Mouse (Mus musculus) neural tube, embryonic 11.5 days (tissue): ENCODE measurements around the gene Gbp7. TPM values are rescaled to one million over a fixed set of nuclear protein-coding genes. Genes with fewer than 3 reads are reported as not detected.
"Not testable (repeated sequence)": the region's sequence is repeated elsewhere in the genome, so short reads cannot be mapped to it uniquely, and the experiment has no call there.

Experiments used
- ATAC-seq: fragments of 200-750 bp; cut with Nextera tagmentation; 2 replicates; pipeline ENCODE4 v1.8.0; 2017; ENCODE audit warnings: moderate number of reproducible peaks, mild to moderate bottlenecking, moderate TSS enrichment, moderate library complexity; ENCODE audit not compliant: insufficient read depth, low FRiP score, low TSS enrichment
- DNase-seq: peaks from one replicate; pipeline ENCODE4 v3.0.0-alpha.2; 2015; ENCODE audit warnings: low spot score
- H3K27ac ChIP-seq: fragments of 300-500 bp; sonication (generic); 2 replicates; pipeline ENCODE4 v1.5.1; 2014; ENCODE audit warnings: low read depth, mild to moderate bottlenecking, low read length
- H3K27me3 ChIP-seq: fragments of 300-500 bp; sonication (generic); 2 replicates; pipeline ENCODE4 v1.6.1; 2014; ENCODE audit warnings: mild to moderate bottlenecking, low read length, mixed read lengths; ENCODE audit not compliant: control insufficient read depth, insufficient read depth
- H3K36me3 ChIP-seq: fragments of 300-500 bp; sonication (generic); 2 replicates; pipeline ENCODE4 v1.6.1; 2014; ENCODE audit warnings: mild to moderate bottlenecking, low read length, moderate library complexity, mixed read lengths; ENCODE audit not compliant: control insufficient read depth, insufficient read depth
- H3K4me1 ChIP-seq: fragments of 300-500 bp; sonication (generic); 2 replicates; pipeline ENCODE4 v1.6.1; 2014; ENCODE audit warnings: low read length, mixed read lengths; ENCODE audit not compliant: control insufficient read depth, insufficient read depth
- H3K4me2 ChIP-seq: fragments of 300-500 bp; sonication (generic); 2 replicates; pipeline ENCODE4 v1.6.1; 2014; ENCODE audit warnings: low read depth, mild to moderate bottlenecking, moderate library complexity
- H3K4me3 ChIP-seq: fragments of 300-500 bp; sonication (generic); 2 replicates; pipeline ENCODE4 v1.5.1; 2014; ENCODE audit warnings: low read depth, low read length
- H3K9ac ChIP-seq: fragments of 300-500 bp; sonication (generic); 2 replicates; pipeline ENCODE4 v1.6.1; 2014; ENCODE audit warnings: mild to moderate bottlenecking, low read length
- H3K9me3 ChIP-seq: fragments of 300-500 bp; sonication (generic); 2 replicates; pipeline ENCODE4 v1.6.1; 2016; ENCODE audit warnings: low read length; ENCODE audit not compliant: control insufficient read depth
- WGBS: fragments of 180-500 bp; shearing (Covaris S2); extraction: QIAGEN DNeasy Blood & Tissue Kit; methylation state at CpG from one replicate; pipeline ENCODE4 v1.1.7; 2014; 5-methylcytosine and 5-hydroxymethylcytosine counted together
- polyA plus RNA-seq: library from polyadenylated mRNA; unstranded; fragments of >200 nt; fragmentation: Nextera tagmentation; extraction: Ambion mirVana; gene quantifications from 2 replicates; pipeline ENCODE4 v1.2.1, GENCODE M21; 2014

The Gbp7 gene
- polyA plus RNA-seq, 1 experiment from 2014 or later = 0.64 TPM

GRCm38 (mm10) chr3:142529597-142529996, 545 bp upstream of the Gbp7 start:
- Histone ChIP-seq H3K4me2 (peak overlapping the region; percentile 96), H3K9me3 (no peaks in the 10 kb centered on the region), H3K36me3 (no peaks in the 10 kb centered on the region), H3K4me1 (no peaks in the 10 kb centered on the region), H3K27me3 (no peaks in the 10 kb centered on the region), H3K4me3 (peak overlapping the region; percentile 50), H3K27ac (no peak overlapping the region), H3K9ac (no peak overlapping the region)
- WGBS = 72% methylated on average over 2 of the region's 2 CpGs
- DNase-seq (no peak), ATAC-seq (no peak)

GRCm38 (mm10) chr3:142531595-142531994, 1.5 kb downstream of the Gbp7 start:
- WGBS = 87% methylated on average over 3 of the region's 3 CpGs
- DNase-seq (no peak), ATAC-seq (no peak)
- Histone ChIP-seq H3K4me3 (no peak overlapping the region), H3K9me3 (no peaks in the 10 kb centered on the region), H3K4me1 (no peaks in the 10 kb centered on the region), H3K9ac (no peak overlapping the region), H3K27me3 (no peaks in the 10 kb centered on the region), H3K27ac (no peak overlapping the region), H3K36me3 (no peaks in the 10 kb centered on the region), H3K4me2 (no peak overlapping the region)

GRCm38 (mm10) chr3:142533185-142533584, 3.0 kb downstream of the Gbp7 start:
- Histone ChIP-seq H3K36me3 (no peaks in the 10 kb centered on the region), H3K4me3 (no peak overlapping the region), H3K27me3 (no peaks in the 10 kb centered on the region), H3K9ac (no peak overlapping the region), H3K4me2 (no peak overlapping the region), H3K9me3 (no peaks in the 10 kb centered on the region), H3K27ac (no peak overlapping the region), H3K4me1 (no peaks in the 10 kb centered on the region)
- DNase-seq (no peak), ATAC-seq (no peak)
- 87% methylated on average over 3 of the region's 3 CpGs for WGBS

GRCm38 (mm10) chr3:142535667-142536066, 5.5 kb downstream of the Gbp7 start:
- no peak overlapping the region for H3K27ac ChIP-seq
- ATAC-seq (no peak), DNase-seq (no peak)
- no peak overlapping the region for H3K4me2 ChIP-seq
- H3K4me3 ChIP-seq = no peak overlapping the region
- WGBS = 74% methylated on average over 1 of the region's 1 CpGs
- H3K27me3 ChIP-seq = no peaks in the 10 kb centered on the region
- no peaks in the 10 kb centered on the region for H3K36me3 ChIP-seq
- no peaks in the 10 kb centered on the region for H3K4me1 ChIP-seq
- H3K9ac ChIP-seq = no peak overlapping the region
- H3K9me3 ChIP-seq = no peaks in the 10 kb centered on the region

GRCm38 (mm10) chr3:142541391-142541790, 11.2 kb downstream of the Gbp7 start:
- H3K27ac ChIP-seq = no peak overlapping the region
- H3K4me3 ChIP-seq = no peak overlapping the region
- no peak overlapping the region for H3K9ac ChIP-seq
- no peak overlapping the region for H3K4me2 ChIP-seq
- H3K36me3 ChIP-seq = no peaks in the 10 kb centered on the region
- ATAC-seq (no peak), DNase-seq (no peak)
- no peaks in the 10 kb centered on the region for H3K4me1 ChIP-seq
- whole genome bisulfite sequencing = 89% methylated on average over 6 of the region's 6 CpGs
- H3K9me3 ChIP-seq = no peaks in the 10 kb centered on the region
- no peaks in the 10 kb centered on the region for H3K27me3 ChIP-seq

GRCm38 (mm10) chr3:142542776-142543175, 12.6 kb downstream of the Gbp7 start:
- not testable (repeated sequence) for H3K27me3 ChIP-seq, H3K9ac ChIP-seq, H3K36me3 ChIP-seq, H3K27ac ChIP-seq, H3K4me2 ChIP-seq, DNase-seq, H3K9me3 ChIP-seq, H3K4me1 ChIP-seq, H3K4me3 ChIP-seq
- 70% methylated on average over 12 of the region's 12 CpGs for WGBS
- 0 out of 2 replicates have a peak, but pooled peaks have one; percentile 41 for ATAC-seq

GRCm38 (mm10) chr3:142546690-142547089, 16.5 kb downstream of the Gbp7 start:
- Histone ChIP-seq H3K4me1 (no peaks in the 10 kb centered on the region), H3K9me3 (no peaks in the 10 kb centered on the region), H3K4me2 (no peak overlapping the region), H3K27ac (no peak overlapping the region), H3K4me3 (no peak overlapping the region), H3K36me3 (no peaks in the 10 kb centered on the region), H3K9ac (no peak overlapping the region), H3K27me3 (no peaks in the 10 kb centered on the region)
- no peak for ATAC-seq
- WGBS = 90% methylated on average over 3 of the region's 3 CpGs
- DNase-seq = no peak

- H3K27me3 ChIP-seq = no peaks in the 10 kb centered on the region
- 93% methylated on average over 3 of the region's 3 CpGs for WGBS
- no peak overlapping the region for H3K4me3 ChIP-seq
- no peaks in the 10 kb centered on the region for H3K4me1 ChIP-seq
- no peak overlapping the region for H3K9ac ChIP-seq
- no peak overlapping the region for H3K4me2 ChIP-seq
- no peak overlapping the region for H3K27ac ChIP-seq
- DNase-seq (no peak), ATAC-seq (no peak)
- no peaks in the 10 kb centered on the region for H3K36me3 ChIP-seq
- H3K9me3 ChIP-seq = no peaks in the 10 kb centered on the region
Measured at GRCm38 (mm10) chr3:142550052-142550676, 20.0 kb downstream of the Gbp7 start.

- no peak for ATAC-seq
- H3K9ac ChIP-seq = no peak overlapping the region
Measured at GRCm38 (mm10) chr3:142554601-142555000, 24.5 kb downstream of the Gbp7 start.

More at GRCm38 (mm10) chr3:142554601-142555000, 24.5 kb downstream of the Gbp7 start:
- 67% methylated on average over 1 of the region's 1 CpGs for WGBS
- Histone ChIP-seq H3K4me3 (no peak overlapping the region), H3K36me3 (no peaks in the 10 kb centered on the region), H3K4me2 (no peak overlapping the region), H3K27me3 (no peaks in the 10 kb centered on the region), H3K27ac (no peak overlapping the region), H3K9me3 (no peaks in the 10 kb centered on the region), H3K4me1 (no peaks in the 10 kb centered on the region)
- DNase-seq = no peak
